Mouse (Mus musculus): ENCODE measurements around the gene Sirt7. TPM values are rescaled to one million over a fixed set of nuclear protein-coding genes. Genes with fewer than 3 reads are reported as not detected.

Gene Sirt7
- total and polyA plus RNA-seq, 3 experiments: 74.4 to 91.3 (median 75.2) TPM

DNA sequence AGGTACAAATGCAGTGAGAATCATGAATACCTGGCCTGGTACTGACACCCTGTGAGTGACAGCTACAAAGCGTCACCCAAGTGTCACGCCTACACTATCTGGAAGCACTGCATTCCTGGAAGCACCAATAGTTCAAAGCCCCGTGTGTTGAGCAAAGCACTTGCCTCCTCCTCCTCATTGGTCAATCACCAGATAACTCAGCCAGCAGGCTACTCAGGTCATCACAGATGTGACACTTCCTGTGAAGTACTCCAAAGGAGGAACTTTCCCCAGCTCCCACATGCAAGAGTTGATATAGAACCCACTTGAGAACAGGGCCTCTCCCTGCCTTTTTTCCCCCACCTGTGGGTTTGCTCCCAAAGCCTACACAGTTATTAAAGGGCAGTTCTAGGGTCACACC is 53.9 kb downstream of the Sirt7 start:
- in situ Hi-C loops (cut with MboI; ENCODE audit: low pct_ligation_motif_present, low pct_unique_long_range_greater_than_20kb, low sequenced_read_pairs): no loop called here
- H3K27ac ChIP-seq (ENCODE audit: insufficient read depth, low read depth): no peak overlapping the region
- H3K4me1 ChIP-seq (ENCODE audit: control insufficient read depth in 1 of 2, insufficient read depth in 2 of 2): peaks cover 4 to 40% of the 10 kb centered on the region in 2 experiments

More for the DNA sequence above, 53.9 kb downstream of the Sirt7 start:
- dilution Hi-C loops (cut with MboI; ENCODE audit: extremely low pct_ligation_motif_present, extremely low pct_unique_long_range_greater_than_20kb, low sequenced_read_pairs): no loop called here
- Histone ChIP-seq H3K4me3 (replicated peaks in 1 of 3; ENCODE audit: low read depth in 2 of 3, low read length in 2 of 3, poor library complexity in 1 of 3) (peak overlapping the region; percentile 81 to 93 (median 91)), H3K36me3 (replicated peaks in 1 of 2; ENCODE audit: control insufficient read depth in 1 of 2, insufficient read depth in 1 of 2, low read length in 1 of 2) (peaks cover 40 to 48% of the 10 kb centered on the region in 2 experiments), H3K79me2 (replicated peaks; ENCODE audit: control insufficient read depth, extremely low read depth, insufficient read depth, poor library complexity, severe bottlenecking) (peaks cover 48% of the 10 kb centered on the region), H3K4me2 (ENCODE audit: insufficient read depth, low read depth, poor library complexity, severe bottlenecking) (peak overlapping the region; percentile 79), H3K9me3 (replicated peaks; ENCODE audit: low read length) (no peaks in the 10 kb centered on the region), H3K27me3 (replicated peaks) (no peaks in the 10 kb centered on the region), H3K9ac (ENCODE audit: insufficient read depth, low read depth) (peak overlapping the region; percentile 78; the same call in 1 of the 2 replicates)
- no peak for TF ChIP-seq POLR2AphosphoS2 (IDR thresholded peaks at IDR 0.05; ENCODE audit: low read depth, low read length)
- TF ChIP-seq ZNF384 (IDR thresholded peaks at IDR 0.05; ENCODE audit: low read depth, low read length): no peak
- no peak for TF ChIP-seq USF2 (conservative IDR thresholded peaks at IDR 0.05; ENCODE audit: low read depth, low read length)
- TF ChIP-seq IRF4 (IDR thresholded peaks at IDR 0.05; ENCODE audit: low read depth, low read length): no peak
- TF ChIP-seq MAFK (IDR thresholded peaks at IDR 0.05; ENCODE audit: insufficient replicate concordance, low read length): no peak
- TF ChIP-seq ELF1 (IDR thresholded peaks at IDR 0.05; ENCODE audit: low read depth, low read length): no peak
- no peak for TF ChIP-seq UBTF (IDR thresholded peaks at IDR 0.05; ENCODE audit: low read depth, low read length)
- TF ChIP-seq BHLHE40 (IDR thresholded peaks at IDR 0.05; ENCODE audit: low read depth, low read length): no peak
- no peak for TF ChIP-seq NELFE (IDR thresholded peaks at IDR 0.05; ENCODE audit: low read depth, low read length)
- TF ChIP-seq USF1 (IDR thresholded peaks at IDR 0.05; ENCODE audit: low read depth, low read length): no peak
- peak; percentile 33 for DNase-seq (ENCODE audit: extremely low read depth)

Other genes with a start within 250 kb of the Sirt7 start
Only the 20 nearest of the 33 such genes appear.
- gene Slc25a10, start 133.4 kb downstream of the Sirt7 start, total RNA-seq (2012; rRNA removed): 32.9 and 48.5 TPM in 2 replicates
- 29.5 and 34.6 TPM in 2 replicates for gene Slc25a10, start 133.4 kb downstream of the Sirt7 start, total RNA-seq (2014; rRNA removed)
- gene Slc25a10, start 133.4 kb downstream of the Sirt7 start, polyA plus RNA-seq (2012; ENCODE audit: insufficient read length, low read depth): 43.4 and 45.9 TPM in 2 replicates
- 0.13 TPM in 1 of 2 replicates, not detected in the other for gene Gcgr, start 94.5 kb downstream of the Sirt7 start, total RNA-seq (2012; rRNA removed)
- gene Gcgr, start 94.5 kb downstream of the Sirt7 start, total RNA-seq (2014; rRNA removed): 0.09 and 0.16 TPM in 2 replicates
- gene Gcgr, start 94.5 kb downstream of the Sirt7 start, polyA plus RNA-seq (2012; ENCODE audit: insufficient read length, low read depth): 0.20 TPM in 1 of 2 replicates, not detected in the other
- 25.8 and 39.6 TPM in 2 replicates for gene Mcrip1, start 75.5 kb downstream of the Sirt7 start, total RNA-seq (2012; rRNA removed)
- gene Mcrip1, start 75.5 kb downstream of the Sirt7 start, total RNA-seq (2014; rRNA removed): 37.6 and 46.2 TPM in 2 replicates
- 60.2 and 66.5 TPM in 2 replicates for gene Mcrip1, start 75.5 kb downstream of the Sirt7 start, polyA plus RNA-seq (2012; ENCODE audit: insufficient read length, low read depth)
- not detected in 2 replicates for gene Ppp1r27, start 74.1 kb downstream of the Sirt7 start, total RNA-seq (2012; rRNA removed)
- gene Ppp1r27, start 74.1 kb downstream of the Sirt7 start, total RNA-seq (2014; rRNA removed): not detected in 2 replicates
- not detected in 2 replicates for gene Ppp1r27, start 74.1 kb downstream of the Sirt7 start, polyA plus RNA-seq (2012; ENCODE audit: insufficient read length, low read depth)
- gene P4hb, start 52.0 kb downstream of the Sirt7 start, total RNA-seq (2012; rRNA removed): 531 and 594 TPM in 2 replicates
- gene P4hb, start 52.0 kb downstream of the Sirt7 start, total RNA-seq (2014; rRNA removed): 453 and 486 TPM in 2 replicates
- 644 and 662 TPM in 2 replicates for gene P4hb, start 52.0 kb downstream of the Sirt7 start, polyA plus RNA-seq (2012; ENCODE audit: insufficient read length, low read depth)
- 417 and 467 TPM in 2 replicates for gene Arhgdia, start 43.6 kb downstream of the Sirt7 start, total RNA-seq (2012; rRNA removed)
- gene Arhgdia, start 43.6 kb downstream of the Sirt7 start, total RNA-seq (2014; rRNA removed): 126 and 172 TPM in 2 replicates
- gene Arhgdia, start 43.6 kb downstream of the Sirt7 start, polyA plus RNA-seq (2012; ENCODE audit: insufficient read length, low read depth): 957 and 958 TPM in 2 replicates
- 582 and 793 TPM in 2 replicates for gene Alyref, start 26.9 kb downstream of the Sirt7 start, total RNA-seq (2012; rRNA removed)
- gene Alyref, start 26.9 kb downstream of the Sirt7 start, total RNA-seq (2014; rRNA removed): 358 and 361 TPM in 2 replicates
- gene Alyref, start 26.9 kb downstream of the Sirt7 start, polyA plus RNA-seq (2012; ENCODE audit: insufficient read length, low read depth): 444 and 451 TPM in 2 replicates
- 108 and 114 TPM in 2 replicates for gene Anapc11, start 26.8 kb downstream of the Sirt7 start, total RNA-seq (2012; rRNA removed)
- gene Anapc11, start 26.8 kb downstream of the Sirt7 start, total RNA-seq (2014; rRNA removed): 51.7 and 57.0 TPM in 2 replicates
- 142 and 145 TPM in 2 replicates for gene Anapc11, start 26.8 kb downstream of the Sirt7 start, polyA plus RNA-seq (2012; ENCODE audit: insufficient read length, low read depth)
- 0.55 TPM in 1 of 2 replicates, not detected in the other for gene Npb, start 16.8 kb downstream of the Sirt7 start, total RNA-seq (2012; rRNA removed)
- gene Npb, start 16.8 kb downstream of the Sirt7 start, total RNA-seq (2014; rRNA removed): not detected in 2 replicates
- gene Npb, start 16.8 kb downstream of the Sirt7 start, polyA plus RNA-seq (2012; ENCODE audit: insufficient read length, low read depth): 1.0 and 1.3 TPM in 2 replicates
- 166 and 175 TPM in 2 replicates for gene Pcyt2, start 7.3 kb downstream of the Sirt7 start, total RNA-seq (2012; rRNA removed)
- 149 and 154 TPM in 2 replicates for gene Pcyt2, start 7.3 kb downstream of the Sirt7 start, total RNA-seq (2014; rRNA removed)
- gene Pcyt2, start 7.3 kb downstream of the Sirt7 start, polyA plus RNA-seq (2012; ENCODE audit: insufficient read length, low read depth): 155 and 158 TPM in 2 replicates
- 26.4 and 29.3 TPM in 2 replicates for gene Mafg, start 8.4 kb upstream of the Sirt7 start, total RNA-seq (2012; rRNA removed)
- 14.6 and 17.0 TPM in 2 replicates for gene Mafg, start 8.4 kb upstream of the Sirt7 start, total RNA-seq (2014; rRNA removed)
- gene Mafg, start 8.4 kb upstream of the Sirt7 start, polyA plus RNA-seq (2012; ENCODE audit: insufficient read length, low read depth): 62.1 and 63.7 TPM in 2 replicates
- gene Pycr1, start 18.5 kb upstream of the Sirt7 start, total RNA-seq (2012; rRNA removed): 26.2 and 75.3 TPM in 2 replicates
- gene Pycr1, start 18.5 kb upstream of the Sirt7 start, total RNA-seq (2014; rRNA removed): 18.3 and 21.0 TPM in 2 replicates
- gene Pycr1, start 18.5 kb upstream of the Sirt7 start, polyA plus RNA-seq (2012; ENCODE audit: insufficient read length, low read depth): 27.2 and 32.3 TPM in 2 replicates
- gene Myadml2, start 22.9 kb upstream of the Sirt7 start, total RNA-seq (2012; rRNA removed): 0.68 and 0.88 TPM in 2 replicates
- gene Myadml2, start 22.9 kb upstream of the Sirt7 start, total RNA-seq (2014; rRNA removed): not detected in 2 replicates
- gene Myadml2, start 22.9 kb upstream of the Sirt7 start, polyA plus RNA-seq (2012; ENCODE audit: insufficient read length, low read depth): not detected in 2 replicates
- gene Notum, start 35.9 kb upstream of the Sirt7 start, total RNA-seq (2012; rRNA removed): not detected in 2 replicates
- not detected in 2 replicates for gene Notum, start 35.9 kb upstream of the Sirt7 start, total RNA-seq (2014; rRNA removed)
- not detected in 2 replicates for gene Notum, start 35.9 kb upstream of the Sirt7 start, polyA plus RNA-seq (2012; ENCODE audit: insufficient read length, low read depth)
- 34.1 and 37.7 TPM in 2 replicates for gene Aspscr1, start 47.7 kb upstream of the Sirt7 start, total RNA-seq (2012; rRNA removed)
- 24.9 and 27.3 TPM in 2 replicates for gene Aspscr1, start 47.7 kb upstream of the Sirt7 start, total RNA-seq (2014; rRNA removed)
- gene Aspscr1, start 47.7 kb upstream of the Sirt7 start, polyA plus RNA-seq (2012; ENCODE audit: insufficient read length, low read depth): 62.4 and 69.9 TPM in 2 replicates
- gene Cenpx, start 88.5 kb upstream of the Sirt7 start, total RNA-seq (2012; rRNA removed): 101 and 103 TPM in 2 replicates
- gene Cenpx, start 88.5 kb upstream of the Sirt7 start, total RNA-seq (2014; rRNA removed): 72.3 and 76.5 TPM in 2 replicates
- gene Cenpx, start 88.5 kb upstream of the Sirt7 start, polyA plus RNA-seq (2012; ENCODE audit: insufficient read length, low read depth): 122 and 131 TPM in 2 replicates
- gene Lrrc45, start 88.7 kb upstream of the Sirt7 start, total RNA-seq (2012; rRNA removed): 31.3 and 35.6 TPM in 2 replicates
- 11.7 and 12.9 TPM in 2 replicates for gene Lrrc45, start 88.7 kb upstream of the Sirt7 start, total RNA-seq (2014; rRNA removed)
- 20.3 and 23.8 TPM in 2 replicates for gene Lrrc45, start 88.7 kb upstream of the Sirt7 start, polyA plus RNA-seq (2012; ENCODE audit: insufficient read length, low read depth)
- 8.9 and 9.9 TPM in 2 replicates for gene Rac3, start 96.2 kb upstream of the Sirt7 start, total RNA-seq (2012; rRNA removed)
- gene Rac3, start 96.2 kb upstream of the Sirt7 start, total RNA-seq (2014; rRNA removed): 2.9 and 3.4 TPM in 2 replicates
- 5.5 and 8.3 TPM in 2 replicates for gene Rac3, start 96.2 kb upstream of the Sirt7 start, polyA plus RNA-seq (2012; ENCODE audit: insufficient read length, low read depth)
- 49.4 and 74.7 TPM in 2 replicates for gene Dcxr, start 102.0 kb upstream of the Sirt7 start, total RNA-seq (2012; rRNA removed)
- 24.1 and 24.8 TPM in 2 replicates for gene Dcxr, start 102.0 kb upstream of the Sirt7 start, total RNA-seq (2014; rRNA removed)
- 23.3 and 23.5 TPM in 2 replicates for gene Dcxr, start 102.0 kb upstream of the Sirt7 start, polyA plus RNA-seq (2012; ENCODE audit: insufficient read length, low read depth)
- 0.21 and 0.25 TPM in 2 replicates for gene Cbr2, start 106.9 kb upstream of the Sirt7 start, total RNA-seq (2012; rRNA removed)
- gene Cbr2, start 106.9 kb upstream of the Sirt7 start, total RNA-seq (2014; rRNA removed): not detected in 2 replicates
- not detected in 2 replicates for gene Cbr2, start 106.9 kb upstream of the Sirt7 start, polyA plus RNA-seq (2012; ENCODE audit: insufficient read length, low read depth)

Data from CH12.LX (cell line).